Mouse (Mus musculus) ovary, adult 10 weeks (tissue): ENCODE data around the gene Lifr. TPM values are rescaled to one million over a fixed set of nuclear protein-coding genes. Genes with fewer than 3 reads are reported as not detected.

ENCODE experiments used
- polyA plus RNA-seq: library from polyadenylated mRNA; stranded (reverse); fragments of 350-450 nt; fragmentation: Illumina TruSeq; extraction: RNeasy Lipid Tissue Mini Kit (QIAGEN cat#74804); gene quantifications from one replicate; pipeline ENCODE4 v1.2.3, GENCODE M21; 2014

The Lifr gene
- polyA plus RNA-seq, result 38.5 TPM

GRCm38 (mm10) chr15:7090211-7090765, at the start of gene Lifr:
Lifr (plus strand) TSS chr15:7090614.

Other genes with a start within 250 kb of the Lifr start
- 15.6 TPM for gene Osmr, start 215.6 kb upstream of the Lifr start, polyA plus RNA-seq